Mouse (Mus musculus) left cerebral cortex, postnatal 36 days (tissue): Measurements from ENCODE around the gene Sva. TPM values are rescaled to one million over a fixed set of nuclear protein-coding genes. Genes with fewer than 3 reads are reported as not detected.

ENCODE experiments used
- DNase-seq, 2 experiments: peaks; one replicate each; pipeline ENCODE4 v3.0.0; 2021 to 2022; ENCODE audit warnings: low spot score in 2 of 2, mixed read lengths in 1 of 2
- intact Hi-C: fragments of 180-260 bp; cut with DNase I; formaldehyde crosslinking; loops from one replicate; pipeline ENCODE4 v1.15.1; 2025
- total RNA-seq, 2 experiments: library from RNA; stranded (reverse); gene quantifications; 2 replicates each; pipeline ENCODE4 v1.2.3; 2021

The Sva gene
- total RNA-seq = not detected

- intact Hi-C loops = no loop called here
- no peak for DNase-seq
These were observed at the start of gene Sva for GRCm38 (mm10) chr6:42038094-42038493. Gene Sva (plus strand): TSS chr6:42038394.

Other genes with a start within 250 kb of the Sva start
- gene Pip, start 190.9 kb upstream of the Sva start, total RNA-seq = not detected
- not detected for gene Sval2, start 185.4 kb upstream of the Sva start, total RNA-seq
- gene Sval1, start 86.8 kb upstream of the Sva start, total RNA-seq = not detected
- not detected for gene Sval3, start 70.3 kb upstream of the Sva start, total RNA-seq
- gene Tas2r139, start 102.5 kb downstream of the Sva start, total RNA-seq = not detected
- not detected for gene Tas2r144, start 176.9 kb downstream of the Sva start, total RNA-seq
- 10 to 100 TPM; 11.3 to 11.6 TPM for gene Gstk1, start 207.5 kb downstream of the Sva start, total RNA-seq
- not detected for gene Tmem139, start 223.6 kb downstream of the Sva start, total RNA-seq
- gene Casp2, start 226.6 kb downstream of the Sva start, total RNA-seq = 10 to 100 TPM; 19.3 to 30.2 TPM
- gene Clcn1, start 248.3 kb downstream of the Sva start, total RNA-seq = 1 to 10 TPM; 2.4 to 6.2 TPM